Mouse (Mus musculus): Measurements from ENCODE around the gene Trim17.

DNA sequence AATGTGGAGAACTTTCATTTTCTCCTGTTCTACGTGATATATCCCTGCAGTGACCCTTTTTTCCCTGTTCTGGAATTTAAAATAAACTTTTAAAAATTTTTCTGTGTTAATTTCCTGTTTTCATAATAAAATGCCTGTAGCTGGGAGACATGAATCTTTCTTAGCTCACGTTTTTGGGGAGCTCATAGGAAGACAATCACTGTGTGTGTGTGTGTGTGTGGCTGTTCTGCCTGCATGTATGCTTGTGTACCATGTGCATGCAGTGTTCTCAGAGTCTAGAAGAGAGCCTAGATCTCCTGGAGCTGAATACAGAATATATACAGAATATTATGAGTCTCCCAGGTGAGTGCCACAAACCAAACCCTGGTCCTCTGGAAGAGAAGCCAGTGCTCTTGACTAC is 27.4 kb upstream of the Trim17 start:
- TF ChIP-seq POLR2AphosphoS5 (IDR thresholded peaks at IDR 0.05; ENCODE audit: insufficient replicate concordance, low read depth, low read length): no peak
- no peak for TF ChIP-seq CTCF (IDR thresholded peaks at IDR 0.05; ENCODE audit: low read depth, low read length)
- TF ChIP-seq GATA1 (IDR thresholded peaks at IDR 0.05; ENCODE audit: borderline replicate concordance, low read length): no peak
- TF ChIP-seq TAL1 (conservative IDR thresholded peaks at IDR 0.05; ENCODE audit: low read depth, low read length): no peak
